Mouse (Mus musculus): ENCODE data around the gene Ube2m.

DNA sequence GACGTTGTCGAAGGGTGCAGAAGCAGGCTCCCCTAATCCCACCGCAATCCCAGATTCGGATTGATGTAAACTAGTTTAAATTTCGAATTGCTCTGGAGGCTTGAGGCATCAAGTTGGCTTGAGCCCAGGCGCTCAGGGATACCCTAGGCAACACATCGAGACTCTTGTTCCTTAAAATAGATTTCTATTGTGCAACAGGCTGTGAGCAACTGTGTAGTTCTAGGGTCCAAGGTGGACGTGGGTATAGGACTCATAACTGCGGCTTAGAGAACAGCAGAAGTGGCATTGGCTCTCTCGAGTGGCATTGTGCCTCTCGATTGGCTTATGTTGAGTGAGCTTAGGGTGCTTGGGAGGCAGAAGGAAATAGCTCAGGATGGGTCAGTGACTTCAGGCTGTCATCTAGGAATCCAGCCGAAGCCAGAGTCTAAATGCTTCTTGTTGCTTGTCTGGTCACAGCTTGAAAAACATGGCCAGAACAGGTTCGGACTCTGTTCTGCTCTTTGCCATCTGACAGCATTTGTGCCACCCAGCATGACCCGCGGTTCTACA lies 620 bp upstream of the Ube2m start:
- TF ChIP-seq CTCF (IDR thresholded peaks at IDR 0.05; ENCODE audit: insufficient read depth, low read depth, low read length): no peak
- no peak for TF ChIP-seq POLR2A (IDR thresholded peaks at IDR 0.05; ENCODE audit: insufficient read depth, low read depth, low read length)

Measured in olfactory bulb, adult 2 months (tissue).